Mouse (Mus musculus): ENCODE measurements around the gene Tmem37. TPM values are rescaled to one million over a fixed set of nuclear protein-coding genes. Genes with fewer than 3 reads are reported as not detected.
A peak's percentile ranks its signal among the peaks of the same experiment; 100 is the strongest.

Tmem37 gene
- 3.9 and 5.1 TPM in 2 replicates for polyA plus RNA-seq (2012; rRNA removed)

GRCm38 (mm10) chr1:120073519-120074306 is at the start of gene Tmem37:
Tmem37 (minus strand) TSS chr1:120074074.
- peak in 1 of 2 experiments; percentile 25 for DNase-seq (ENCODE audit: extremely low spot score in 1 of 2, low spot score in 1 of 2)

- no peak for DNase-seq (ENCODE audit: extremely low spot score in 1 of 2, low spot score in 1 of 2)
Observed at GRCm38 (mm10) chr1:120122634-120123383, 48.9 kb upstream of the Tmem37 start.

GRCm38 (mm10) chr1:120121930-120122530 is 48.2 kb upstream of the Tmem37 start:
- no peak for DNase-seq (ENCODE audit: extremely low spot score in 1 of 2, low spot score in 1 of 2)

- DNase-seq (ENCODE audit: extremely low spot score in 1 of 2, low spot score in 1 of 2): peak; percentile 97 to 99
Observed at GRCm38 (mm10) chr1:120120969-120121811, 47.3 kb upstream of the Tmem37 start, which contains the start of the genes Dbi and 3110009E18Rik. Dbi (minus strand) TSS chr1:120121078. 3110009E18Rik (plus strand) TSS chr1:120121187.

GRCm38 (mm10) chr1:120120141-120120968 is 46.5 kb upstream of the Tmem37 start:
- no peak for DNase-seq (ENCODE audit: extremely low spot score in 1 of 2, low spot score in 1 of 2)

- DNase-seq (ENCODE audit: extremely low spot score in 1 of 2, low spot score in 1 of 2): no peak
Observed at GRCm38 (mm10) chr1:120119389-120119788, 45.5 kb upstream of the Tmem37 start.

GRCm38 (mm10) chr1:120118854-120119253 is 45.0 kb upstream of the Tmem37 start:
- no peak for DNase-seq (ENCODE audit: extremely low spot score in 1 of 2, low spot score in 1 of 2)

- no peak for DNase-seq (ENCODE audit: extremely low spot score in 1 of 2, low spot score in 1 of 2)
Observed at GRCm38 (mm10) chr1:120116106-120116505, 42.2 kb upstream of the Tmem37 start.

GRCm38 (mm10) chr1:120115671-120116081 is 41.8 kb upstream of the Tmem37 start:
- peak; percentile 81 to 86 for DNase-seq (ENCODE audit: extremely low spot score in 1 of 2, low spot score in 1 of 2)

- no peak for DNase-seq (ENCODE audit: extremely low spot score in 1 of 2, low spot score in 1 of 2)
Observed at GRCm38 (mm10) chr1:120112251-120113187, 38.6 kb upstream of the Tmem37 start.

GRCm38 (mm10) chr1:120111766-120112165 is 37.9 kb upstream of the Tmem37 start:
- DNase-seq (ENCODE audit: extremely low spot score in 1 of 2, low spot score in 1 of 2): no peak

GRCm38 (mm10) chr1:120109741-120110432 is 36.0 kb upstream of the Tmem37 start:
- no peak for DNase-seq (ENCODE audit: extremely low spot score in 1 of 2, low spot score in 1 of 2)

GRCm38 (mm10) chr1:120105556-120105959 is 31.7 kb upstream of the Tmem37 start:
- DNase-seq (ENCODE audit: extremely low spot score in 1 of 2, low spot score in 1 of 2): no peak

GRCm38 (mm10) chr1:120101227-120101609 is 27.3 kb upstream of the Tmem37 start:
- no peak for DNase-seq (ENCODE audit: extremely low spot score in 1 of 2, low spot score in 1 of 2)

GRCm38 (mm10) chr1:120100456-120101226 is 26.8 kb upstream of the Tmem37 start:
- DNase-seq (ENCODE audit: extremely low spot score in 1 of 2, low spot score in 1 of 2): no peak

GRCm38 (mm10) chr1:120099483-120099882 is 25.6 kb upstream of the Tmem37 start:
- no peak for DNase-seq (ENCODE audit: extremely low spot score in 1 of 2, low spot score in 1 of 2)

- peak; percentile 56 to 91 for DNase-seq (ENCODE audit: extremely low spot score in 1 of 2, low spot score in 1 of 2)
Observed at GRCm38 (mm10) chr1:120098327-120098726, 24.5 kb upstream of the Tmem37 start.
